Mouse (Mus musculus) heart, adult 2 months (tissue): ENCODE results near the gene Gpc5.

Experiments
- CTCF ChIP-seq: fragments of 200-600 bp; IDR thresholded peaks from 2 replicates; pipeline ENCODE4 v1.8.1; 2022; ENCODE audit warnings: antibody characterized with exemption, mild to moderate bottlenecking, moderate library complexity
- POLR2A ChIP-seq: fragments of 200-500 bp; IDR thresholded peaks from 2 replicates; pipeline ENCODE4 v1.6.1; 2011; ENCODE audit warnings: mild to moderate bottlenecking, low read depth, low read length, control low read depth; ENCODE audit not compliant: insufficient read depth

GRCm38 (mm10) chr14:116087010-116087409, 995.0 kb downstream of the Gpc5 start:
- TF ChIP-seq CTCF (no peak), POLR2A (no peak)
